Mouse (Mus musculus) embryonic fibroblast, embryonic 13.5 days (primary cell): Measurements from ENCODE around the gene Cacna1c.

ENCODE experiments used
- CTCF ChIP-seq: IDR thresholded peaks from 2 replicates; pipeline ENCODE4 v1.5.1; 2011; ENCODE audit warnings: mild to moderate bottlenecking, control low read depth, low read length, moderate library complexity, borderline replicate concordance; ENCODE audit not compliant: insufficient read depth
- POLR2A ChIP-seq: IDR thresholded peaks from 2 replicates; pipeline ENCODE4 v1.6.1; 2011; ENCODE audit warnings: low read depth, mild to moderate bottlenecking, control low read depth, low read length, moderate library complexity

DNA sequence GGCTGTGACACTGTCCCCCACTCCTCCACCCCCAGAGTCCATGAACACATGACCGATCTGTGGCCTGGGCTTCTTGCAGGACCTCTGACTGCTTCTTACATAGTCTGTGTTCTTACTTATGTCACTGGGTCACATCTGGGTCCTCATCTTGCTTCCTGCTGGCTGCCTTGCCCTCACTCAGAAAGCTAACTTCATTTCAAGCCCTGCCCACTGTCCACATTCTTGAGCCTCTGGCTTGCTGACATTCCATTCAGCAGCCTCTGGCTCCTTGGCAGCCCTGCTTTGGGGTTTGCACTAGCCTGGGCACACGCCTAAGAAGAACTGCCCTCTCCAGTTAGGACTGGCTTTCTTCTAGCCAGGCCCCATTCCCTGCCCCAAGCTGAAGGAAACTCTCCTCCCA is 159.2 kb downstream of the Cacna1c start:
- TF ChIP-seq CTCF (no peak), POLR2A (no peak)
